Mouse (Mus musculus): ENCODE results near the gene Igf2bp2. TPM values are rescaled to one million over a fixed set of nuclear protein-coding genes. Genes with fewer than 3 reads are reported as not detected.

Igf2bp2 gene
- polyA plus RNA-seq, 1 experiment, result 12.2 TPM

DNA sequence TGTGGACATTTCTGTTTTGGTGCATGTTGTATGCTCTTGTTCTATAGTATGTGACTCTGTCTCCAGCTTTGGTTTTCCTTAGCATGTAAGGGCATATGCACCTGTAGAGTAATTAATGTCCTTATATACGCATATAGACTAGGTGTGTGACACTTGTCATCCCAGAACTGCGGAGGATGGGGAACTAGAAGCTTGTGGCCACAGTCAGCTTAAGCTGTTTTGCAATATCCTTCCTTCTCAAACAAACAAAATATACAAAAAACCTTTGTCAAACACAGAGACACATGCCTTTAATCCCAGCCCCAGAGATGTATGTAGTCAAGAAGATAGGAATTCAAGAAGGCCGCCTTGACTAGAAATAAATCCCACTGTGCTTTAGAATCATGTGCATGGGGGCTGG, 117.2 kb downstream of the Igf2bp2 start:
- peaks cover 36% of the 10 kb centered on the region for H3K36me3 ChIP-seq (ENCODE audit: control insufficient read depth, insufficient read depth)
- H3ac ChIP-seq (ENCODE audit: control insufficient read depth, insufficient read length), result no peak overlapping the region
- no peak overlapping the region for H3K4me2 ChIP-seq (ENCODE audit: low read depth)
- H3K4me3 ChIP-seq, result no peak overlapping the region
- no peak for TF ChIP-seq TCF3 (IDR thresholded peaks at IDR 0.05; ENCODE audit: insufficient read length, low read depth)
- no peak for TF ChIP-seq USF1 (IDR thresholded peaks at IDR 0.05; ENCODE audit: low read depth)
- TF ChIP-seq MYOG (IDR thresholded peaks at IDR 0.05; ENCODE audit: control insufficient read depth in 1 of 3, insufficient read depth in 1 of 3, insufficient read length in 2 of 3, low read depth in 2 of 3), result no peak
- TF ChIP-seq SRF (IDR thresholded peaks at IDR 0.05; ENCODE audit: control insufficient read depth, insufficient read length, low read depth), result no peak
- TF ChIP-seq CEBPB (IDR thresholded peaks at IDR 0.05; ENCODE audit: insufficient read depth, poor library complexity, severe bottlenecking), result no peak
- no peak for TF ChIP-seq MAX (IDR thresholded peaks at IDR 0.05; ENCODE audit: low read depth)
- no peak for TF ChIP-seq POLR2A (IDR thresholded peaks at IDR 0.05; ENCODE audit: insufficient read length, low read depth)
- no peak for TF ChIP-seq MYOD1 (IDR thresholded peaks at IDR 0.05; ENCODE audit: control insufficient read depth in 1 of 3, insufficient read length in 2 of 3, low read depth in 2 of 3)
- no peak for TF ChIP-seq REST (IDR thresholded peaks at IDR 0.05; ENCODE audit: insufficient read depth, insufficient read length)
- TF ChIP-seq E2F4 (IDR thresholded peaks at IDR 0.05; ENCODE audit: insufficient read depth), result no peak
- TF ChIP-seq POLR2AphosphoS2 (IDR thresholded peaks at IDR 0.05; ENCODE audit: insufficient read length, low read depth), result no peak
- no peak for TF ChIP-seq TCF12 (IDR thresholded peaks at IDR 0.05; ENCODE audit: insufficient read depth, poor library complexity, severe bottlenecking)
- no peaks in the 10 kb centered on the region for H3K27me3 ChIP-seq (ENCODE audit: control insufficient read depth, insufficient read depth, insufficient read length)
- no peaks in the 10 kb centered on the region for H3K79me2 ChIP-seq (ENCODE audit: control insufficient read depth, insufficient read depth)

- no peak for TF ChIP-seq E2F4 (IDR thresholded peaks at IDR 0.05; ENCODE audit: insufficient read depth)
- no peak for TF ChIP-seq REST (IDR thresholded peaks at IDR 0.05; ENCODE audit: insufficient read depth, insufficient read length)
- TF ChIP-seq SRF (IDR thresholded peaks at IDR 0.05; ENCODE audit: control insufficient read depth, insufficient read length, low read depth), result no peak
- TF ChIP-seq MAX (IDR thresholded peaks at IDR 0.05; ENCODE audit: low read depth), result no peak
- no peak for TF ChIP-seq POLR2A (IDR thresholded peaks at IDR 0.05; ENCODE audit: insufficient read length, low read depth)
- no peak for TF ChIP-seq TCF3 (IDR thresholded peaks at IDR 0.05; ENCODE audit: insufficient read length, low read depth)
- TF ChIP-seq MYOG (IDR thresholded peaks at IDR 0.05; ENCODE audit: control insufficient read depth in 1 of 3, insufficient read depth in 1 of 3, insufficient read length in 2 of 3, low read depth in 2 of 3), result no peak
- TF ChIP-seq MYOD1 (IDR thresholded peaks at IDR 0.05; ENCODE audit: control insufficient read depth in 1 of 3, insufficient read length in 2 of 3, low read depth in 2 of 3), result no peak
- no peak for TF ChIP-seq POLR2AphosphoS2 (IDR thresholded peaks at IDR 0.05; ENCODE audit: insufficient read length, low read depth)
- TF ChIP-seq TCF12 (IDR thresholded peaks at IDR 0.05; ENCODE audit: insufficient read depth, poor library complexity, severe bottlenecking), result no peak
- no peak for TF ChIP-seq USF1 (IDR thresholded peaks at IDR 0.05; ENCODE audit: low read depth)
- Histone ChIP-seq H3ac (ENCODE audit: control insufficient read depth, insufficient read length) (no peak overlapping the region), H3K27me3 (ENCODE audit: control insufficient read depth, insufficient read depth, insufficient read length) (no peaks in the 10 kb centered on the region), H3K4me2 (ENCODE audit: low read depth) (no peak overlapping the region), H3K36me3 (ENCODE audit: control insufficient read depth, insufficient read depth) (peaks cover 41% of the 10 kb centered on the region), H3K79me2 (ENCODE audit: control insufficient read depth, insufficient read depth) (no peaks in the 10 kb centered on the region), H3K4me3 (no peak overlapping the region)
These were observed 119.3 kb downstream of the Igf2bp2 start for GRCm38 (mm10) chr16:22043830-22044229.

GRCm38 (mm10) chr16:22039978-22040377, 123.1 kb downstream of the Igf2bp2 start:
- Histone ChIP-seq H3K36me3 (ENCODE audit: control insufficient read depth, insufficient read depth) (peaks cover 36% of the 10 kb centered on the region), H3K79me2 (ENCODE audit: control insufficient read depth, insufficient read depth) (no peaks in the 10 kb centered on the region), H3ac (ENCODE audit: control insufficient read depth, insufficient read length) (no peak overlapping the region), H3K27me3 (ENCODE audit: control insufficient read depth, insufficient read depth, insufficient read length) (no peaks in the 10 kb centered on the region), H3K4me2 (ENCODE audit: low read depth) (no peak overlapping the region), H3K4me3 (no peak overlapping the region)
- no peak for TF ChIP-seq MAX (IDR thresholded peaks at IDR 0.05; ENCODE audit: low read depth)

DNA sequence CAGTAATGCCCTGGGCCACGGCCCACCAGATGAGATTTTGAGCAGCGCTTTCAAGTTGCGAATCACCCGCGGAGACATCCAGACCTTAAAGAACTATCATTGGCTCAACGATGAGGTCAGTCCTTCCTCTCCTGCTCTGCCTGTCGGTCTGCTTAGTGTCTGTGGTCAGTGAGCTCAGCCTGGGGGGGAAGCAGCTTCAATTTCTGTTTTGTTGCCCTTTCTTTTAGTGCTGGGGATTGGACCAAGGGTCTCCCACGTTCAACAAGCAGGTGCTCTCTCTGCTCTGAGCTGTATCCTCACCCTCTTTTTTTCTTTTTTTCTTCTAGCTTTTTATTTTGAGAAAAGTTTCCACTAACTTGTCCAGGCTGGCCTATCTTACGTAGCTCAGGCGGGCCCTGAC, 124.5 kb downstream of the Igf2bp2 start:
- H3K27me3 ChIP-seq (ENCODE audit: control insufficient read depth, insufficient read depth, insufficient read length), result no peaks in the 10 kb centered on the region
- no peak overlapping the region for H3K4me2 ChIP-seq (ENCODE audit: low read depth)
- no peaks in the 10 kb centered on the region for H3K79me2 ChIP-seq (ENCODE audit: control insufficient read depth, insufficient read depth)
- no peak overlapping the region for H3K4me3 ChIP-seq
- H3K36me3 ChIP-seq (ENCODE audit: control insufficient read depth, insufficient read depth), result peaks cover 31% of the 10 kb centered on the region
- no peak for TF ChIP-seq POLR2A (IDR thresholded peaks at IDR 0.05; ENCODE audit: insufficient read length, low read depth)
- no peak for TF ChIP-seq CEBPB (IDR thresholded peaks at IDR 0.05; ENCODE audit: insufficient read depth, poor library complexity, severe bottlenecking)
- no peak for TF ChIP-seq E2F4 (IDR thresholded peaks at IDR 0.05; ENCODE audit: insufficient read depth)
- no peak for TF ChIP-seq USF1 (IDR thresholded peaks at IDR 0.05; ENCODE audit: low read depth)
- no peak for TF ChIP-seq TCF12 (IDR thresholded peaks at IDR 0.05; ENCODE audit: insufficient read depth, poor library complexity, severe bottlenecking)
- TF ChIP-seq POLR2AphosphoS2 (IDR thresholded peaks at IDR 0.05; ENCODE audit: insufficient read length, low read depth), result no peak
- TF ChIP-seq MYOG (IDR thresholded peaks at IDR 0.05; ENCODE audit: control insufficient read depth in 1 of 3, insufficient read depth in 1 of 3, insufficient read length in 2 of 3, low read depth in 2 of 3), result no peak
- no peak for TF ChIP-seq MYOD1 (IDR thresholded peaks at IDR 0.05; ENCODE audit: control insufficient read depth in 1 of 3, insufficient read length in 2 of 3, low read depth in 2 of 3)
- no peak for TF ChIP-seq REST (IDR thresholded peaks at IDR 0.05; ENCODE audit: insufficient read depth, insufficient read length)
- no peak for TF ChIP-seq TCF3 (IDR thresholded peaks at IDR 0.05; ENCODE audit: insufficient read length, low read depth)
- TF ChIP-seq MAX (IDR thresholded peaks at IDR 0.05; ENCODE audit: low read depth), result no peak
- no peak for TF ChIP-seq SRF (IDR thresholded peaks at IDR 0.05; ENCODE audit: control insufficient read depth, insufficient read length, low read depth)
- no peak overlapping the region for H3ac ChIP-seq (ENCODE audit: control insufficient read depth, insufficient read length)

- Histone ChIP-seq H3K79me2 (ENCODE audit: control insufficient read depth, insufficient read depth) (no peaks in the 10 kb centered on the region), H3K36me3 (ENCODE audit: control insufficient read depth, insufficient read depth) (peaks cover 45% of the 10 kb centered on the region), H3K4me3 (no peak overlapping the region), H3K4me2 (ENCODE audit: low read depth) (no peak overlapping the region), H3ac (ENCODE audit: control insufficient read depth, insufficient read length) (no peak overlapping the region), H3K27me3 (ENCODE audit: control insufficient read depth, insufficient read depth, insufficient read length) (no peaks in the 10 kb centered on the region)
- no peak for TF ChIP-seq TCF12 (IDR thresholded peaks at IDR 0.05; ENCODE audit: insufficient read depth, poor library complexity, severe bottlenecking)
- TF ChIP-seq MAX (IDR thresholded peaks at IDR 0.05; ENCODE audit: low read depth), result no peak
- no peak for TF ChIP-seq POLR2A (IDR thresholded peaks at IDR 0.05; ENCODE audit: insufficient read length, low read depth)
- TF ChIP-seq REST (IDR thresholded peaks at IDR 0.05; ENCODE audit: insufficient read depth, insufficient read length), result no peak
- TF ChIP-seq CEBPB (IDR thresholded peaks at IDR 0.05; ENCODE audit: insufficient read depth, poor library complexity, severe bottlenecking), result no peak
- TF ChIP-seq POLR2AphosphoS2 (IDR thresholded peaks at IDR 0.05; ENCODE audit: insufficient read length, low read depth), result no peak
- no peak for TF ChIP-seq TCF3 (IDR thresholded peaks at IDR 0.05; ENCODE audit: insufficient read length, low read depth)
These were observed 135.6 kb downstream of the Igf2bp2 start for GRCm38 (mm10) chr16:22027474-22027873.
